Mouse (Mus musculus) cerebellum, adult 11-12 months (tissue): ENCODE results near the gene Tpi1.

ENCODE experiments used
- DNase-seq: peaks from one replicate; pipeline ENCODE4 v3.0.0; 2022

The Tpi1 gene

GRCm38 (mm10) chr6:124808358-124809012 is 5.6 kb downstream of the Tpi1 start, which contains the start of gene Spsb2:
Gene Spsb2, plus strand, starts transcription at chr6:124808661.
- DNase-seq, result peak; percentile 72

- peak; percentile 40 for DNase-seq
Observed at GRCm38 (mm10) chr6:124807986-124808357, 6.1 kb downstream of the Tpi1 start.

- DNase-seq, result peak; percentile 28
Observed at GRCm38 (mm10) chr6:124807366-124807765, 6.7 kb downstream of the Tpi1 start.

- peak; percentile 44 for DNase-seq
Observed at GRCm38 (mm10) chr6:124806446-124807140, 7.5 kb downstream of the Tpi1 start.

GRCm38 (mm10) chr6:124805341-124806321 is 8.5 kb downstream of the Tpi1 start:
- peak; percentile 91 for DNase-seq

GRCm38 (mm10) chr6:124804341-124804740 is 9.8 kb downstream of the Tpi1 start:
- DNase-seq, result peak; percentile 8

- peak; percentile 9 for DNase-seq
Observed at GRCm38 (mm10) chr6:124803691-124804090, 10.4 kb downstream of the Tpi1 start.

GRCm38 (mm10) chr6:124803061-124803460 is 11.0 kb downstream of the Tpi1 start:
- DNase-seq, result peak; percentile 1

- DNase-seq, result peak; percentile 1
Observed at GRCm38 (mm10) chr6:124802400-124802799, 11.7 kb downstream of the Tpi1 start.

- DNase-seq, result no peak
Observed at GRCm38 (mm10) chr6:124796200-124796599, 17.9 kb downstream of the Tpi1 start.

- peak; percentile 2 for DNase-seq
Observed at GRCm38 (mm10) chr6:124795781-124796180, 18.3 kb downstream of the Tpi1 start.

- no peak for DNase-seq
Observed at GRCm38 (mm10) chr6:124791911-124792310, 22.2 kb downstream of the Tpi1 start.

GRCm38 (mm10) chr6:124790121-124790520 is 24.0 kb downstream of the Tpi1 start:
- DNase-seq, result peak; percentile 1

- peak; percentile 16 for DNase-seq
Observed at GRCm38 (mm10) chr6:124789519-124789918, 24.6 kb downstream of the Tpi1 start.

- peak; percentile 61 for DNase-seq
Observed at GRCm38 (mm10) chr6:124787722-124788121, 26.4 kb downstream of the Tpi1 start.

GRCm38 (mm10) chr6:124786756-124787420 is 27.2 kb downstream of the Tpi1 start:
- DNase-seq, result peak; percentile 92

- peak; percentile 24 for DNase-seq
Observed at GRCm38 (mm10) chr6:124782436-124782835, 31.7 kb downstream of the Tpi1 start.

- DNase-seq, result peak; percentile 1
Observed at GRCm38 (mm10) chr6:124780917-124781316, 33.2 kb downstream of the Tpi1 start.

- DNase-seq, result no peak
Observed at GRCm38 (mm10) chr6:124779984-124780416, 34.1 kb downstream of the Tpi1 start.

GRCm38 (mm10) chr6:124779222-124779983 is 34.7 kb downstream of the Tpi1 start, which contains the start of gene Lrrc23:
Gene Lrrc23, minus strand, starts transcription at chr6:124779727.
- DNase-seq, result peak; percentile 45

- DNase-seq, result peak; percentile 70
Observed at GRCm38 (mm10) chr6:124770511-124770910, 43.6 kb downstream of the Tpi1 start.

- DNase-seq, result peak; percentile 63
Observed at GRCm38 (mm10) chr6:124770013-124770412, 44.1 kb downstream of the Tpi1 start.
